Mouse (Mus musculus) liver, postnatal 0 days (tissue): ENCODE data around the gene Rnf17.

ENCODE experiments used
- CTCF ChIP-seq: sonication (generic); IDR thresholded peaks from 2 replicates; pipeline ENCODE4 v1.5.1; 2016; ENCODE audit warnings: antibody characterized with exemption, low read depth
- EP300 ChIP-seq: IDR thresholded peaks from 2 replicates; pipeline ENCODE4 v1.6.1; 2016; ENCODE audit warnings: antibody characterized with exemption, low read depth, mild to moderate bottlenecking

DNA sequence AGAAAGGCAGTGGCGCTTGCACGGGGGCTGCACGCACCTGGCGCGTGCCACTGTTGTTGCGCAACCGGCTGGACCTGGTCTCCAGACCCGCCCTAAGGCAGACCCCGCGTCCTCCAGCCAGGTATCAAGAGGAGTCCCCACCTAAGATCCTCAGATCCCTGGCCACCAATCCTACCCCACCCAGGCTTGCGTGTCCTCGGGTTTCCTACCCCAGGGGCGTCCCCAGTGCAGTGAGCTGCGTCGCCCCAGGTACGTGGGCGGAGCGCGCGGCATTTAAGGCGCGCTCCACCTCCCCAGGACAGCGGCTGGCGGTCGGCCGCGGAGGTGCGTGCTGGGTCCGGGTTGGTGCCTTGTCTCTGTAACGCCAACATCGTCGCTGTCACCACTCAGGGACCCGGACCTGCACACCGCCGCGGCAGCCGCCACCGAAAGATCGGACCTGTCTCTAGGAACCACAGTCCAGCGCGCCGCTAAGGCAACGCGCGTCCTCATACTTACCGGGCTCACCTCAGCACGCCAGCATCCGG, 37.6 kb upstream of the Rnf17 start, which contains the start of gene Atp12a:
- TF ChIP-seq CTCF (no peak), EP300 (no peak)
